Mouse (Mus musculus) heart, adult 2 months (tissue): ENCODE data around the gene Tchhl1.

ENCODE experiments used
- CTCF ChIP-seq: fragments of 200-600 bp; IDR thresholded peaks from 2 replicates; pipeline ENCODE4 v1.8.1; 2022; ENCODE audit warnings: antibody characterized with exemption, mild to moderate bottlenecking, moderate library complexity
- EP300 ChIP-seq: fragments of 200-500 bp; IDR thresholded peaks from 2 replicates; pipeline ENCODE4 v1.6.1; 2011; ENCODE audit warnings: low read depth, low read length, control low read depth; ENCODE audit not compliant: insufficient read depth

DNA sequence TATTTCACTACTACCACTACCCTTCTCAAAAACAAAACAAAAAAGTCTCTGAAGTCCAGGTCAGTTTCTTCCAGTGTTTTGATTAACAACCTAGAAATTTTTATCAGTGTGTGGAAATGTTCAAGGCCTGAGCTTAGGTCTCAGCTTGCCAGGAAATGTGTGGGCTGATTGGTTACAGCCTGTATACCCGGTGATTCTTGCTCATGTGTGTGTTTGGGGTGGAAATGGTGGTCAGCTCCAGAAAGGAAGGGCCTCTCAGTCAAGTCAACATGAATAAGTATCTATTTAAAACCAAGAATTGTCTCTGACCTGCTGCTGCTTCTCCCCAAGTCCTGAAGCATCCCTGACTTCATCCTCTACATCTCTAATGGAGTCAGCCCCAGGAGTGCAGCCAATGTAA, 40.7 kb downstream of the Tchhl1 start:
- no peak for TF ChIP-seq CTCF
- no peak for TF ChIP-seq EP300
